Mouse (Mus musculus) liver, embryonic 13.5 days (tissue): ENCODE measurements around the gene Syn2. TPM values are rescaled to one million over a fixed set of nuclear protein-coding genes. Genes with fewer than 3 reads are reported as not detected.

Experiments used
- ATAC-seq: fragments of 200-750 bp; cut with Nextera tagmentation; 2 replicates; pipeline ENCODE4 v1.8.0; 2017; ENCODE audit warnings: low read depth, mild to moderate bottlenecking, moderate number of reproducible peaks, moderate library complexity
- DNase-seq: peaks from one replicate; pipeline ENCODE4 v3.0.0; 2022
- H3K27ac ChIP-seq: fragments of 300-500 bp; sonication (generic); 2 replicates; pipeline ENCODE4 v1.5.1; 2015; ENCODE audit warnings: moderate library complexity, mild to moderate bottlenecking, inconsistent platforms
- H3K27me3 ChIP-seq: fragments of 300-500 bp; sonication (generic); 2 replicates; pipeline ENCODE4 v1.6.1; 2015; ENCODE audit warnings: mild to moderate bottlenecking, inconsistent platforms
- H3K36me3 ChIP-seq: fragments of 300-500 bp; sonication (generic); 2 replicates; pipeline ENCODE4 v1.6.1; 2015; ENCODE audit warnings: mild to moderate bottlenecking, inconsistent platforms
- H3K4me1 ChIP-seq: fragments of 300-500 bp; sonication (generic); replicated peaks from 2 replicates; pipeline ENCODE4 v1.6.1; 2015; ENCODE audit warnings: inconsistent platforms
- H3K4me2 ChIP-seq: fragments of 300-500 bp; sonication (generic); 2 replicates; pipeline ENCODE4 v1.6.1; 2015; ENCODE audit warnings: inconsistent platforms, mild to moderate bottlenecking, moderate library complexity
- H3K4me3 ChIP-seq: fragments of 300-500 bp; sonication (generic); replicated peaks from 2 replicates; pipeline ENCODE4 v1.5.1; 2015; ENCODE audit warnings: mild to moderate bottlenecking, inconsistent platforms
- H3K9ac ChIP-seq: fragments of 300-500 bp; sonication (generic); 2 replicates; pipeline ENCODE4 v1.6.1; 2015; ENCODE audit warnings: mild to moderate bottlenecking, inconsistent platforms
- H3K9me3 ChIP-seq: fragments of 300-500 bp; sonication (generic); replicated peaks from 2 replicates; pipeline ENCODE4 v1.6.1; 2016; ENCODE audit warnings: inconsistent platforms
- WGBS: fragments of 180-500 bp; shearing (Covaris S2); methylation state at CpG from one replicate; pipeline ENCODE4 v1.1.7; 2015; ENCODE audit not compliant: insufficient replicate concordance; 5-methylcytosine and 5-hydroxymethylcytosine counted together
- polyA plus RNA-seq: library from polyadenylated mRNA; unstranded; fragments of >200 nt; fragmentation: Nextera tagmentation; extraction: Ambion mirVana; gene quantifications from 2 replicates; pipeline ENCODE4 v1.2.1, GENCODE M21; 2015

Gene Syn2
- polyA plus RNA-seq, 1 experiment from 2014 or later = 0.09 TPM

DNA sequence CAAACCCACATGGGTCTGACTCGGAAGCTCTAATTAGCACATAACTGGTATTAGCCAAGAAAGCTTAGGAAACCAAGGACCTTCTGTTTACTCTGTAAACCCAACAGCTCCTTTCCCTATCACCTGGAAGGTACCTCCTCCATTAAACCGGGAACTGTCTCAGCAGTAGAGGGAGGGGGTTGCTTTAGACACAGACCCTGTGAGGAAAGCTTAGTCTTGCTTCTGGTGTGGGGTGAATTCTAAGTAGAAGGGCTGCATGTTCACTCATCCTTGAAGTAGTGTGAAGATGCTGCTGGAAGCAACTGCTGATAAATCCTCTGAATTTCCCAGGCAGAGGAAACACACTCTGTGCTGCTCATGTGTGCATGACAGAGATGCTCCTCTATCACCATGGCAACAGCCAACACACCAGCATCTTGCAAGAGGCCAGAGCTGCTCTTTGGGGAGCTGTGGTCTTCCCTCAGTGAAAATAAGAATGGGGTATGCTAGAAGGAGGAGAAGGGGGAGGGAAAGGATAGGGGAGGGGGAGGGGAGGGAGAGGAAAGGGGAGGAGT is 8.4 kb upstream of the Syn2 start:
- no peaks in the 10 kb centered on the region for H3K4me1 ChIP-seq
- H3K4me2 ChIP-seq = no peak overlapping the region
- no peaks in the 10 kb centered on the region for H3K9me3 ChIP-seq
- H3K27ac ChIP-seq = no peak overlapping the region
- ATAC-seq (no peak), DNase-seq (no peak)
- no peaks in the 10 kb centered on the region for H3K27me3 ChIP-seq
- H3K4me3 ChIP-seq = no peak overlapping the region
- H3K36me3 ChIP-seq = no peaks in the 10 kb centered on the region
- WGBS = 34% methylated on average over 2 of the region's 2 CpGs
- no peak overlapping the region for H3K9ac ChIP-seq

DNA sequence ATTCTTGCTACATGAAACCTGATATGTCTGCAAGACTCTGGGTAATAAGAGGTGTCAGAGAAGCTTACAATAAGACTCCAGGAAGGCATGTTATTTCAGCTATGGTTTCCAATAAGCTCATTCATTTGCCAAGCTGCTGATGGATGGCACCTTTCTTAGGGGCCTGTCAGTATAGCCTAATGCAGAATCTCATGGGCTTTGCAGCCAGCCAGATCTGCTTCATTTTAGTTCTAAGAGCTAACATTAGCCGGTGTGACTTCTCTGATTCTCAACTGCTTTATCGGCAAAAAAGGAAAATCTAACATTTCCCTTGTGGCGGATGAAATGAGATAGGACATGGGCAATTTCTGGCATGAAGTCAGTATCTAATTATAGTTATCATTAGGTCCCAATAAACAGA is 7.9 kb upstream of the Syn2 start:
- DNase-seq (no peak), ATAC-seq (no peak)
- Histone ChIP-seq H3K4me3 (no peak overlapping the region), H3K9me3 (no peaks in the 10 kb centered on the region), H3K36me3 (no peaks in the 10 kb centered on the region), H3K4me2 (no peak overlapping the region), H3K4me1 (no peaks in the 10 kb centered on the region), H3K9ac (no peak overlapping the region), H3K27me3 (no peaks in the 10 kb centered on the region), H3K27ac (no peak overlapping the region)
- 58% methylated on average over 3 of the region's 3 CpGs for WGBS

DNA sequence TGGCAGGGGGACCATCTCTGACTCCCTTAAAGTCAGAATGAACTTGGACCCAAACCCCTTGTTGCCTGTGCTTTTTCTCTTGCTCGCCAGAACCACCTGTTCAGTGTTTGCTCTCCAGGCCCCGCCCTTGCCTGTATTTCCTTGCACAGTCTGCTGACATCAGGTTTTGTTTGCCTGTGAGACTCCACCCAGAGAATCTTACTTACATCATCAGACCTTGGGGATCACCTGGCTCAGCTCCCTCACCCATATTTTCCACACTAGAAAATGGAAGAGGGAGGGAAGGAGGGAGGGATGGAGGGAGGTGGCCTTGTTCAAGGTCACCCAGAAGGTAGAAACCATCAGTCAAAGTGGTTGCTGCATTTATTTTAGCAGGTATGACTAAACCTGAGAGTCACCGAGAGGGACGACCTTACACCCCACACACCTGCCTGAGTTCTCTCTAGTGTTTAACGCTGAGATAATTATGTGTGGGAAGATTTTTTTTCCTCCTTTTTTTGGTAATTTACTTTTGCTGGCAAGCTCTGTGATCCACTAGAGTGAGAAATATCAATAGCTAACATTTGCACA is 7.4 kb upstream of the Syn2 start:
- Histone ChIP-seq H3K4me1 (no peaks in the 10 kb centered on the region), H3K36me3 (no peaks in the 10 kb centered on the region), H3K4me3 (no peak overlapping the region), H3K4me2 (no peak overlapping the region), H3K9me3 (no peaks in the 10 kb centered on the region), H3K27ac (no peak overlapping the region), H3K27me3 (no peaks in the 10 kb centered on the region), H3K9ac (no peak overlapping the region)
- DNase-seq (no peak), ATAC-seq (no peak)
- WGBS = 64% methylated on average over 5 of the region's 5 CpGs

DNA sequence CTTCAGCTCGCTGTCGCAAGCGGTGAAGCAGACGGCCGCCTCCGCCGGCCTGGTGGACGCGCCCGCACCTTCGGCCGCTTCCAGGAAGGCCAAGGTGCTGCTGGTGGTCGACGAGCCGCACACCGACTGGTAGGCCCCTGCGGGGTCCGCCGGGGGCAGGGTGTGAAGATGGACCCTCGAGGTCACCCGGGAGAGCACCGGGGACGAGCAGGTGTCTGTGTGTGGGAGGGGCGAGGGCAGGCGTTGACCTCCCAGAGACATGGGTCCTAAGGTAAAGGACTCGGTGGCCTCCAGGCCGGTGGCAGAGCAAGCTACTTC is 589 bp downstream of the Syn2 start:
- Histone ChIP-seq H3K4me3 (peak overlapping the region; percentile 59), H3K9ac (no peak overlapping the region), H3K27ac (no peak overlapping the region), H3K36me3 (no peaks in the 10 kb centered on the region), H3K27me3 (peaks cover 43% of the 10 kb centered on the region), H3K4me1 (peaks cover 13% of the 10 kb centered on the region), H3K9me3 (no peaks in the 10 kb centered on the region), H3K4me2 (peak overlapping the region; percentile 75)
- DNase-seq (no peak), ATAC-seq (no peak)
- 4% methylated on average over 27 of the region's 27 CpGs for WGBS

DNA sequence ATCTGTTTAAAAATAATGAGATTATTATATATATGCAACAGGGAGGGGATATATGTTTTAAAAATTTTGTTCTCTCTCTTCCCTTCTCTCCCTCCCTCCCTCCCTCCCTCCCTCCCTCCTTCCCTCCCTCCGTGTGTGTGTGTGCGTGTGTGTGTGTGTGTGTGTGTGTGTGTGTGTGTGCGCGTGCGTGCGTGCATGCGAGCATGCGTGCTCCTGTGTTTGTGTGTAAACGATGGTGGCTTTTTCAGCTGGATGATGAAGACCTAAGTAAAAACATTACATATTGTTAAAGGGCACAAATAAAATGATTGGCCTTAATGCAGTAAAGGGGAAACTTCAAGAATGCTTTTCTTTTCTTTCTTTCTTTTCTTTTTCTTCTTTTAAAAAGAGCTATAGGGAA is 1.5 kb downstream of the Syn2 start:
- Histone ChIP-seq H3K36me3 (no peaks in the 10 kb centered on the region), H3K9me3 (no peaks in the 10 kb centered on the region), H3K4me2 (no peak overlapping the region), H3K4me1 (peaks cover 13% of the 10 kb centered on the region), H3K4me3 (no peak overlapping the region), H3K9ac (no peak overlapping the region), H3K27ac (no peak overlapping the region), H3K27me3 (peaks cover 43% of the 10 kb centered on the region)
- DNase-seq (no peak), ATAC-seq (no peak)
- 75% methylated on average over 8 of the region's 9 CpGs for WGBS

DNA sequence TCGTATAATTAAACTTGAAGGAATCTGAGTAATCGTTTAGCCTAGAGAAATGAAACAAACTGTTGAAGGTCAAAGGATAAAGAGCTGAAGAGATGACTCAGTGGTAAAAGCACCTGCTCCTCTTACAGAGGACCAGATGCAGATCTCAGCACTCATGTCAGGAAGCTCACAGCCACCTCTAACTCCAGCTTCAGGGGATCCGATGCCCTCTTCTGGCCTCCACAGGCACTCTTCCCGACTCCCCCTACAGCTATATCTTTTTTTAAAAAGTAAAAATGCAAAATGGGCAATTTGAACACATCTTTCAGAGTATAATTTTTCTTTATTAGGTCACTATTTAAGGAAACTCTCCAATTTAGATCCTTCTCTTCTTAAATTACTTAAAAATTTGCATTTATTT is 6.7 kb downstream of the Syn2 start:
- ATAC-seq = no peak
- no peaks in the 10 kb centered on the region for H3K36me3 ChIP-seq
- WGBS = 42% methylated on average over 4 of the region's 4 CpGs

DNA sequence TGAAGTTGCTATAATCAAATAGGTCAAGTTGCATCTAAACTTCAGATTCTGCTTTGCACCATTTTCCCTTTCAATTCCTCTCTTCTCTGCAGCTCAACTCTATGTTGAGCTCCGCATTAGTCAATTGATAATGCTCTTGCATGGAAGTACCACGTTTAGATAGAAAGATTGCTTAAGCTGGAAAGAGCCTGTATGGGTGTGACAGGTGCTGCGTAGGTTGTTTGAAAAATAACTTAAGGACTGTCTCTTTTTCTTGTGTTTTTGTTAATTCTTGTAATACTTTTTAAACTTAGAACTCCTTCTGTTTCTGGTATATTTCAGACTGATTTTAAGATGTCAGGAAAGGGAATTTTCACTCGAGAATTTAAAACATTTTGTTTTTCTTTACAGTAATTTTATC is 26.5 kb downstream of the Syn2 start:
- Histone ChIP-seq H3K9me3 (no peaks in the 10 kb centered on the region), H3K27ac (no peak overlapping the region), H3K27me3 (0 out of 2 replicates have a peak, but pooled peaks cover 3% of the 10 kb centered on the region), H3K36me3 (no peaks in the 10 kb centered on the region), H3K9ac (no peak overlapping the region), H3K4me2 (no peak overlapping the region), H3K4me1 (no peaks in the 10 kb centered on the region), H3K4me3 (no peak overlapping the region)
- ATAC-seq (no peak), DNase-seq (no peak)
- 43% methylated on average over 4 of the region's 4 CpGs for WGBS

More for the DNA sequence above, 6.7 kb downstream of the Syn2 start:
- H3K9ac ChIP-seq = no peak overlapping the region
- no peaks in the 10 kb centered on the region for H3K4me1 ChIP-seq
- no peak overlapping the region for H3K27ac ChIP-seq
- H3K4me2 ChIP-seq = no peak overlapping the region
- no peak overlapping the region for H3K4me3 ChIP-seq
- DNase-seq = no peak
- H3K9me3 ChIP-seq = no peaks in the 10 kb centered on the region
- peaks cover 16% of the 10 kb centered on the region for H3K27me3 ChIP-seq

DNA sequence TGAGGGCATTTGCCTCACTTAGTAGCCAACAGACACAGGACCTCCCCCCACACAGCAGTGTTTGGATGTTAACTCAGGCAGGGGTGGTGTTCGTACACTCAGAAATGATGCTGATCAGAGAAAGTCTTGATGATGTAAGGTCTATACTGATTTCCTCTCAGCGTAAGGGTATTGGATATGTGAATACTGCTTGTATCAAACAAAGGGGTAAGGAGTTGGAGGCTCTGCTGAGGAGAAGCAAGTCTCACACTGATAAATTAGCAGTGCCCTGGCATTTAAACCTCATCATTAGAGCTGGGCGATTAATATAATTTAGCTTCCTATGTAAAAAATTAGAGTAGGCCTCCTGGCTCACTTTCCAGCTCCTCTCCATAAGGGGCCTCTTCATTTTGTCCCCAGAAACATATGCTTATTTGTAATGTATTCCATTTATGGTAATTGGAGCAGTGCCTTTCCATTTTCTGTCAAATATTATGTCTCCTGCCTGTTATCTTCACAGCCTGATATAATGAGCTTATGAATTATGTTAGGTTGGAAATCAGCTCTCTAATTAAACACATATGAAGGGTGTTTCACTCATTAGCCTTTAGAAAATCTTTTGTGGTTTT is 31.3 kb downstream of the Syn2 start:
- ATAC-seq (no peak), DNase-seq (no peak)
- H3K4me2 ChIP-seq = no peak overlapping the region
- WGBS = 70% methylated on average over 3 of the region's 3 CpGs
- H3K4me3 ChIP-seq = no peak overlapping the region
- no peak overlapping the region for H3K9ac ChIP-seq
- H3K36me3 ChIP-seq = no peaks in the 10 kb centered on the region
- H3K27me3 ChIP-seq = no peaks in the 10 kb centered on the region
- H3K4me1 ChIP-seq = no peaks in the 10 kb centered on the region
- no peaks in the 10 kb centered on the region for H3K9me3 ChIP-seq
- no peak overlapping the region for H3K27ac ChIP-seq

DNA sequence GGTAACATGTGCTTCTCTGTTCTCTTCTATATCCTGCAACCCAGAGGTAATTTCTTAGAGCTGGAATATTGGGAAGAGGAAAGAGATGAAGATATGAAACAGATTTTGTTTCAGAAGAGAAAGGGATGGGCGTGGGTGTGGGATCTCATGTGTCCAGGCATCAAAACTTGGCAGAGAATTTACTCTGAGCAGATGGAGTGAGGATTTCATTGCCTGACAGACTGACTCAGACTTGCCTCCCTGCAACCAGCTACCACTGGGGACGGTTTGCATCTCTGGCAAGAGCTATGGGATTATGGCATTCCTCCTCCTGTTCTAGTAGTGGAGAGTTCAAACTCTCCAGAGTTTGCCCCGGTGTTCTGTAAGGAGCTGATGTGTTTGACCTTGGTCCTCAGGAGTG is 34.2 kb downstream of the Syn2 start:
- Histone ChIP-seq H3K36me3 (no peaks in the 10 kb centered on the region), H3K4me3 (no peak overlapping the region), H3K27ac (no peak overlapping the region), H3K9ac (no peak overlapping the region), H3K9me3 (no peaks in the 10 kb centered on the region), H3K4me2 (no peak overlapping the region), H3K27me3 (no peaks in the 10 kb centered on the region), H3K4me1 (no peaks in the 10 kb centered on the region)
- ATAC-seq (no peak), DNase-seq (no peak)
- 43% methylated on average over 3 of the region's 3 CpGs for WGBS

DNA sequence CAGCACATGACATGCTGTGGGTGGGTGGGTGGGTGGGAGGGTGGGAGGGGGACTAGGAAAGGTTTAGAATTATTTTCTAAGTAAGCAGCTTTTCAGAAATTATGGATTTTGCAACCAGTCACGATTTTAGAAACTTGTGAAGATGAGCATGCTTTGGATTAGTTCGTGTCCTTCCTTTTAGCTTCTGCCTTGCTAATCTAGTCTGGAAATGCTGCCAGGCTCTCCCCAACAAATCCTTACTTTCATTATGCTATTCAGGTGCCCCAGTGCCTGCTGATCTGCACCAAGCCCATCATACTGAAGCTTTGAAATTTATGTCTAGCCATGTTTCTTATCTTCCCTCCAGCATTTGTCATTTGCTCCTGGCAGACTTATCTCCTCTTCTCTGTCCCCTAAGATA is 34.8 kb downstream of the Syn2 start:
- Histone ChIP-seq H3K27me3 (no peaks in the 10 kb centered on the region), H3K9ac (no peak overlapping the region), H3K9me3 (no peaks in the 10 kb centered on the region), H3K36me3 (no peaks in the 10 kb centered on the region), H3K27ac (no peak overlapping the region), H3K4me1 (no peaks in the 10 kb centered on the region), H3K4me2 (no peak overlapping the region), H3K4me3 (no peak overlapping the region)
- no peak for ATAC-seq
- DNase-seq = no peak
- WGBS = 35% methylated on average over 2 of the region's 2 CpGs

DNA sequence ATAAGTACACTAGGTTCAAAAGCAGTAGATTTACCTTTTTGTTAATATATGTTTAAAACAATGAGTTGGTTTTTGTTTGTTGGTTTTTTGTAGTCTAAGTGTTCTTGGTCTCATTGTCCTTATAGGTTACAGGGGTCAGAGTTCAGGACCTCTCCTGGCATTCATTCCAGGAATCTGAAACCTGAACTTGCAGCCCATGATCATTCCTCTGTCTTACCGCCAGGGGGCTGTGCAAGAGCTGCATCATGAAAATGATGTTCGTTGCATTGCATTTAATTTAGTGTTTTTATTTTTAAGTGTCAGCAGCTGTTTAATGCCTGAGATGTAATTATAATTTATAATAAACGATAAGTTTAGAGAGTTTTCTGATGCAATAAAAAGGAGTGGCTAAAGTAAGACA is 40.1 kb downstream of the Syn2 start:
- no peak for ATAC-seq
- Histone ChIP-seq H3K27ac (no peak overlapping the region), H3K27me3 (no peaks in the 10 kb centered on the region), H3K9me3 (no peaks in the 10 kb centered on the region), H3K4me1 (no peaks in the 10 kb centered on the region), H3K9ac (no peak overlapping the region), H3K4me2 (no peak overlapping the region), H3K36me3 (no peaks in the 10 kb centered on the region), H3K4me3 (no peak overlapping the region)
- DNase-seq = no peak
- 24% methylated on average over 3 of the region's 3 CpGs for WGBS

DNA sequence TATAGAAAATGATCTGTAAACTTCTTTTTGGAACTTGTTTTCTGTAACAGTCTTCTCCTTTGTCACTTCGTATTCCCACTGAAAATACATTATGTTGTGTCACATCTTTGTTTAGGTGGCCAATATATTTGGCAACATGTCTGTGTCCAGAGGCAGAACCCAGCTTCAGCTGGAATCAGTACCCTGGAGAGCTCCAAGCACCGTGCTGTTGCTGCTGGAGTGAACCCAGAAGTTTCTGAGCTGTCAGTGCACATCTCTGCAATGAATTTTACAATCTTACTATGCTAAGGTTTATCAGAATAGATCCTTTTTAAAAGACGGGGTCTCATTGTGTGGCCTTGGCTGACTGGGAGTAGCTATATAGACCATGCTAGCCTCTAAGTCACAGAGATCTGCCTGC is 44.1 kb downstream of the Syn2 start:
- DNase-seq (peak; percentile 2), ATAC-seq (no peak)
- WGBS = 24% methylated on average over 3 of the region's 3 CpGs
- H3K27ac ChIP-seq = no peak overlapping the region
- H3K4me2 ChIP-seq = no peak overlapping the region
- H3K4me1 ChIP-seq = no peaks in the 10 kb centered on the region
- H3K9me3 ChIP-seq = no peaks in the 10 kb centered on the region
- H3K4me3 ChIP-seq = no peak overlapping the region
- no peak overlapping the region for H3K9ac ChIP-seq
- no peaks in the 10 kb centered on the region for H3K36me3 ChIP-seq
- no peaks in the 10 kb centered on the region for H3K27me3 ChIP-seq
